Mouse (Mus musculus) adipose tissue, adult 10 weeks (tissue): ENCODE measurements around the gene Cckbr. TPM values are rescaled to one million over a fixed set of nuclear protein-coding genes. Genes with fewer than 3 reads are reported as not detected.

Source experiments
- polyA plus RNA-seq: library from polyadenylated mRNA; stranded (reverse); fragments of 350-450 nt; fragmentation: Illumina TruSeq; extraction: RNeasy Lipid Tissue Mini Kit (QIAGEN cat#74804); gene quantifications from one replicate; pipeline ENCODE4 v1.2.3, GENCODE M21; 2014; ENCODE audit warnings: low read depth, low replicate concordance

Gene Cckbr
- 0.45 TPM for polyA plus RNA-seq

GRCm38 (mm10) chr7:105425424-105426043, at the start of gene Cckbr:
Gene Cckbr (plus strand): TSS chr7:105425731.

GRCm38 (mm10) chr7:105399935-105400624, 25.5 kb upstream of the Cckbr start, which contains the start of gene Fam160a2:
Gene Fam160a2 (minus strand): TSS chr7:105400054.

GRCm38 (mm10) chr7:105404268-105404667, 21.3 kb upstream of the Cckbr start, which contains the start of gene Cnga4:
Gene Cnga4 (plus strand): TSS chr7:105404568.

GRCm38 (mm10) chr7:105481505-105482411, 56.2 kb downstream of the Cckbr start, which contains the start of gene Cavin3:
Gene Cavin3 (minus strand): TSS chr7:105482300.

Other genes starting within 250 kb of the Cckbr start
- gene Olfr685, start 239.7 kb upstream of the Cckbr start, polyA plus RNA-seq: not detected
- not detected for gene Olfr686, start 218.2 kb upstream of the Cckbr start, polyA plus RNA-seq
- not detected for gene Olfr688, start 137.6 kb upstream of the Cckbr start, polyA plus RNA-seq
- gene Olfr689, start 114.6 kb upstream of the Cckbr start, polyA plus RNA-seq: not detected
- gene Olfr690, start 91.6 kb upstream of the Cckbr start, polyA plus RNA-seq: not detected
- not detected for gene Olfr691, start 83.5 kb upstream of the Cckbr start, polyA plus RNA-seq
- gene Olfr692, start 57.5 kb upstream of the Cckbr start, polyA plus RNA-seq: not detected
- 4.3 TPM for gene Gm5901, start 50.7 kb upstream of the Cckbr start, polyA plus RNA-seq
- gene Fam160a2, start 25.7 kb upstream of the Cckbr start, polyA plus RNA-seq: 29.8 TPM
- 0.62 TPM for gene Cnga4, start 21.2 kb upstream of the Cckbr start, polyA plus RNA-seq
- gene Cavin3, start 56.6 kb downstream of the Cckbr start, polyA plus RNA-seq: 105 TPM
- gene Smpd1, start 128.6 kb downstream of the Cckbr start, polyA plus RNA-seq: 58.4 TPM
- 9.9 TPM for gene Apbb1, start 155.9 kb downstream of the Cckbr start, polyA plus RNA-seq
- gene Hpx, start 174.4 kb downstream of the Cckbr start, polyA plus RNA-seq: 1.1 TPM
- 37.7 TPM for gene Trim3, start 207.8 kb downstream of the Cckbr start, polyA plus RNA-seq
- gene Timm10b, start 214.3 kb downstream of the Cckbr start, polyA plus RNA-seq: 82.5 TPM
- gene Arfip2, start 214.7 kb downstream of the Cckbr start, polyA plus RNA-seq: 69.0 TPM
- gene Gm45799, start 214.8 kb downstream of the Cckbr start, polyA plus RNA-seq: 9.6 TPM
- gene Dnhd1, start 225.1 kb downstream of the Cckbr start, polyA plus RNA-seq: 4.4 TPM